Mouse (Mus musculus): ENCODE measurements around the gene Fbxl19. TPM values are rescaled to one million over a fixed set of nuclear protein-coding genes. Genes with fewer than 3 reads are reported as not detected.

Gene Fbxl19
- total and polyA plus RNA-seq, 2 experiments, result 1.9 to 4.7 TPM

DNA sequence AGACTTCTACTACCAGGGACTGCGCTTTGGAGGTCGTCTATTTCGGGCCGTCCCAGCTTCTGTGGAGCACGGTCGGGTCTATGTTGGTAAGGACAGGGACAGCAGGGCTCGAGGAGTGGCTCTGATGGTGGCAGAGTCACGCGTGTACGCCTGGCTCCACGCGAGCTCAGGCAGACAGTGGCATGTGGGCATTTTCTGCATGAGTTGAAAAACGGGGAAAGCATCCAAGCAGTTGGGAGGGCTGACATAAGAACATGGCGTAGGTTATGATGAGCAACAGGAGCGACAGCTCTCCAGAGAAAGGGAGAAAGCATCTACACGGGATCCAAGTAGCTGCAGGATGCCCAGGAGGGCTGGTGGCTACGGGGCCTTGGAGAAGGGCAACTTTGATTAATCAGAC lies 58.0 kb downstream of the Fbxl19 start:
- H3K79me2 ChIP-seq (ENCODE audit: control insufficient read depth, insufficient read depth, low read length), result peaks cover 13% of the 10 kb centered on the region
- peak overlapping the region; percentile 89 for H3K27ac ChIP-seq (replicated peaks; ENCODE audit: insufficient read depth, low read depth, low read length)
- 43% methylated on average over 17 of the region's 17 CpGs for WGBS
- peak overlapping the region; percentile 70 for H3K4me3 ChIP-seq (ENCODE audit: insufficient read depth, low read depth, low read length)
- H3K9ac ChIP-seq (ENCODE audit: low read depth, low read length), result peak overlapping the region; percentile 77
- peaks cover 6% of the 10 kb centered on the region; the same call in 1 of the 2 replicates for H3K36me3 ChIP-seq (ENCODE audit: control insufficient read depth, insufficient read depth, low read length)
- peaks cover 11% of the 10 kb centered on the region for H3K4me1 ChIP-seq (ENCODE audit: control insufficient read depth, insufficient read depth, low read length)
- no peaks in the 10 kb centered on the region for H3K27me3 ChIP-seq (ENCODE audit: control insufficient read depth, insufficient read depth, low read length)
- no peak for DNase-seq (ENCODE audit: extremely low read depth, low read depth, low spot score)
- TF ChIP-seq CTCF (IDR thresholded peaks at IDR 0.05; ENCODE audit: low read depth, low read length) (no peak), POLR2A (IDR thresholded peaks at IDR 0.05; ENCODE audit: extremely low read depth, insufficient read depth, low read length) (no peak)

DNA sequence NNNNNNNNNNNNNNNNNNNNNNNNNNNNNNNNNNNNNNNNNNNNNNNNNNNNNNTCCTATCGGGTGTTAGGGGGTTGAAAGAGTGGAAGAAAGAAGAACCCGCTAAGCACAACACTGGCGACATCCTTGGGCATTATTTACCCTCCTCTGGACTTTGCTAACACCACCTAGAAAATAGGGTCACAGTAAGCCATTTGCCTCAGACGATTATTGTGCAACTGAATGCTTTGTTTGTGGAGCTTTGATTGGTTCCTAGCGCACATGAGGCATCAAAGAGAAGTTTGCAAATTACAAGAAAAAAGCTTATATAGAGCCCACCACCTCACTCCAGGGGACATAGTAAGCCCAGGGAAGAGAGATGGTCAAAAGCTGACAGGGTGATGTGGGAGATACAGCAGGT lies 64.5 kb downstream of the Fbxl19 start:
- peak overlapping the region; percentile 92 for H3K27ac ChIP-seq (replicated peaks; ENCODE audit: insufficient read depth, low read depth, low read length)
- no peak for TF ChIP-seq POLR2A (IDR thresholded peaks at IDR 0.05; ENCODE audit: extremely low read depth, insufficient read depth, low read length)
- TF ChIP-seq CTCF (IDR thresholded peaks at IDR 0.05; ENCODE audit: low read depth, low read length), result no peak
- no peaks in the 10 kb centered on the region for H3K36me3 ChIP-seq (ENCODE audit: control insufficient read depth, insufficient read depth, low read length)
- no peak overlapping the region for H3K4me3 ChIP-seq (ENCODE audit: insufficient read depth, low read depth, low read length)
- DNase-seq (ENCODE audit: extremely low read depth, low read depth, low spot score), result peak; percentile 92
- no peaks in the 10 kb centered on the region for H3K27me3 ChIP-seq (ENCODE audit: control insufficient read depth, insufficient read depth, low read length)
- WGBS, result 20% methylated on average over 5 of the region's 5 CpGs
- H3K79me2 ChIP-seq (ENCODE audit: control insufficient read depth, insufficient read depth, low read length), result no peaks in the 10 kb centered on the region
- peaks cover 27% of the 10 kb centered on the region for H3K4me1 ChIP-seq (ENCODE audit: control insufficient read depth, insufficient read depth, low read length)
- H3K9ac ChIP-seq (ENCODE audit: low read depth, low read length), result 0 out of 2 replicates have a peak overlapping the region, but pooled peaks have one; percentile 21

- TF ChIP-seq CTCF (IDR thresholded peaks at IDR 0.05; ENCODE audit: low read depth, low read length), result no peak
- no peak for TF ChIP-seq POLR2A (IDR thresholded peaks at IDR 0.05; ENCODE audit: extremely low read depth, insufficient read depth, low read length)
- 88% methylated on average over 1 of the region's 1 CpGs for whole genome bisulfite sequencing
- no peaks in the 10 kb centered on the region for H3K36me3 ChIP-seq (ENCODE audit: control insufficient read depth, insufficient read depth, low read length)
- DNase-seq (ENCODE audit: extremely low read depth, low read depth, low spot score), result no peak
- H3K4me3 ChIP-seq (ENCODE audit: insufficient read depth, low read depth, low read length), result no peak overlapping the region
- H3K27ac ChIP-seq (replicated peaks; ENCODE audit: insufficient read depth, low read depth, low read length), result peak overlapping the region; percentile 92
- no peak overlapping the region for H3K9ac ChIP-seq (ENCODE audit: low read depth, low read length)
- peaks cover 30% of the 10 kb centered on the region for H3K4me1 ChIP-seq (ENCODE audit: control insufficient read depth, insufficient read depth, low read length)
- no peaks in the 10 kb centered on the region for H3K79me2 ChIP-seq (ENCODE audit: control insufficient read depth, insufficient read depth, low read length)
- H3K27me3 ChIP-seq (ENCODE audit: control insufficient read depth, insufficient read depth, low read length), result no peaks in the 10 kb centered on the region
Observed at GRCm38 (mm10) chr7:127809846-127810245, 65.5 kb downstream of the Fbxl19 start.

GRCm38 (mm10) chr7:127810650-127811049 lies 66.3 kb downstream of the Fbxl19 start:
- Histone ChIP-seq H3K79me2 (ENCODE audit: control insufficient read depth, insufficient read depth, low read length) (no peaks in the 10 kb centered on the region), H3K27ac (replicated peaks; ENCODE audit: insufficient read depth, low read depth, low read length) (peak overlapping the region; percentile 27; the same call in 1 of the 2 replicates), H3K36me3 (ENCODE audit: control insufficient read depth, insufficient read depth, low read length) (no peaks in the 10 kb centered on the region), H3K4me3 (ENCODE audit: insufficient read depth, low read depth, low read length) (no peak overlapping the region), H3K4me1 (ENCODE audit: control insufficient read depth, insufficient read depth, low read length) (peaks cover 38% of the 10 kb centered on the region), H3K9ac (ENCODE audit: low read depth, low read length) (no peak overlapping the region), H3K27me3 (ENCODE audit: control insufficient read depth, insufficient read depth, low read length) (no peaks in the 10 kb centered on the region)
- no peak for TF ChIP-seq CTCF (IDR thresholded peaks at IDR 0.05; ENCODE audit: low read depth, low read length)
- TF ChIP-seq POLR2A (IDR thresholded peaks at IDR 0.05; ENCODE audit: extremely low read depth, insufficient read depth, low read length), result no peak
- DNase-seq (ENCODE audit: extremely low read depth, low read depth, low spot score), result no peak
- WGBS, result 89% methylated on average over 10 of the region's 10 CpGs

GRCm38 (mm10) chr7:127811240-127811639 lies 66.9 kb downstream of the Fbxl19 start:
- TF ChIP-seq CTCF (IDR thresholded peaks at IDR 0.05; ENCODE audit: low read depth, low read length), result no peak
- no peak for TF ChIP-seq POLR2A (IDR thresholded peaks at IDR 0.05; ENCODE audit: extremely low read depth, insufficient read depth, low read length)
- DNase-seq (ENCODE audit: extremely low read depth, low read depth, low spot score), result peak; percentile 67
- Histone ChIP-seq H3K27ac (replicated peaks; ENCODE audit: insufficient read depth, low read depth, low read length) (peak overlapping the region; percentile 27), H3K36me3 (ENCODE audit: control insufficient read depth, insufficient read depth, low read length) (no peaks in the 10 kb centered on the region), H3K9ac (ENCODE audit: low read depth, low read length) (no peak overlapping the region), H3K27me3 (ENCODE audit: control insufficient read depth, insufficient read depth, low read length) (no peaks in the 10 kb centered on the region), H3K4me1 (ENCODE audit: control insufficient read depth, insufficient read depth, low read length) (peaks cover 44% of the 10 kb centered on the region), H3K79me2 (ENCODE audit: control insufficient read depth, insufficient read depth, low read length) (no peaks in the 10 kb centered on the region), H3K4me3 (ENCODE audit: insufficient read depth, low read depth, low read length) (no peak overlapping the region)
- 41% methylated on average over 4 of the region's 4 CpGs for WGBS

DNA sequence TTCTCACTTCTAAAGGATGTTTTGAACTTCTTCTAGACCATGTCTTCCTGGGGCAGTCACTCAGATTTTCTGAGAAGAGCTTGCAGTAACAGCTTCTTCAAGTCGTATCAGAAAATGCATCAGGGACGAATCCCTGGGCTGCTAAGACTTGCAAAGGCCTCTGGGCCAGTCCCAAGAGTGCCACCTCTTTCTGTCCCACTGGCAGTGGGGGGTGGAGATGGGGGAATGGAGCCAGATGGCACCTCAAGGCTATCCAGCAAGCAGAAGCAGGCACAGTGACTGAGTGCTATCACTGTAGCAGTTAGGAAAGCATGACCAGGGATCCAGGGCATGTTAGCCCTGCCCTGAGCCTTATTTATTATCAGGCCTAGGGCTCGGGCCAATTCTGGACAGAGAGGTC lies 67.9 kb downstream of the Fbxl19 start:
- H3K9ac ChIP-seq (ENCODE audit: low read depth, low read length), result no peak overlapping the region
- H3K27ac ChIP-seq (replicated peaks; ENCODE audit: insufficient read depth, low read depth, low read length), result peak overlapping the region; percentile 47
- DNase-seq (ENCODE audit: extremely low read depth, low read depth, low spot score), result peak; percentile 85
- H3K4me1 ChIP-seq (ENCODE audit: control insufficient read depth, insufficient read depth, low read length), result peaks cover 48% of the 10 kb centered on the region
- H3K79me2 ChIP-seq (ENCODE audit: control insufficient read depth, insufficient read depth, low read length), result no peaks in the 10 kb centered on the region
- H3K27me3 ChIP-seq (ENCODE audit: control insufficient read depth, insufficient read depth, low read length), result no peaks in the 10 kb centered on the region
- TF ChIP-seq POLR2A (IDR thresholded peaks at IDR 0.05; ENCODE audit: extremely low read depth, insufficient read depth, low read length), result no peak
- no peak for TF ChIP-seq CTCF (IDR thresholded peaks at IDR 0.05; ENCODE audit: low read depth, low read length)
- WGBS, result 32% methylated on average over 3 of the region's 3 CpGs
- H3K36me3 ChIP-seq (ENCODE audit: control insufficient read depth, insufficient read depth, low read length), result no peaks in the 10 kb centered on the region
- H3K4me3 ChIP-seq (ENCODE audit: insufficient read depth, low read depth, low read length), result no peak overlapping the region
